Mouse (Mus musculus) liver, embryonic 12.5 days (tissue): ENCODE results near the gene Nme8. TPM values are rescaled to one million over a fixed set of nuclear protein-coding genes. Genes with fewer than 3 reads are reported as not detected.
A peak's percentile ranks its signal among the peaks of the same experiment; 100 is the strongest.

Experiments used
- ATAC-seq: fragments of 200-750 bp; cut with Nextera tagmentation; 2 replicates; pipeline ENCODE4 v1.8.0; 2017; ENCODE audit warnings: moderate number of reproducible peaks, mild to moderate bottlenecking, moderate library complexity
- H3K27ac ChIP-seq: fragments of 300-500 bp; sonication (generic); 2 replicates; pipeline ENCODE4 v1.5.1; 2016; ENCODE audit warnings: mild to moderate bottlenecking
- H3K27me3 ChIP-seq: fragments of 300-500 bp; sonication (generic); replicated peaks from 2 replicates; pipeline ENCODE4 v1.6.1; 2016; ENCODE audit warnings: mild to moderate bottlenecking, moderate library complexity
- H3K36me3 ChIP-seq: fragments of 300-500 bp; sonication (generic); 2 replicates; pipeline ENCODE4 v1.6.1; 2016; ENCODE audit warnings: mild to moderate bottlenecking, moderate library complexity
- H3K4me1 ChIP-seq: fragments of 300-500 bp; sonication (generic); 2 replicates; pipeline ENCODE4 v1.6.1; 2016
- H3K4me2 ChIP-seq: fragments of 300-500 bp; sonication (generic); 2 replicates; pipeline ENCODE4 v1.6.1; 2016; ENCODE audit warnings: mild to moderate bottlenecking, moderate library complexity
- H3K4me3 ChIP-seq: fragments of 300-500 bp; sonication (generic); 2 replicates; pipeline ENCODE4 v1.5.1; 2016; ENCODE audit warnings: mild to moderate bottlenecking, moderate library complexity
- H3K9ac ChIP-seq: fragments of 300-500 bp; sonication (generic); 2 replicates; pipeline ENCODE4 v1.6.1; 2016; ENCODE audit warnings: mild to moderate bottlenecking, moderate library complexity
- H3K9me3 ChIP-seq: fragments of 300-500 bp; sonication (generic); replicated peaks from 2 replicates; pipeline ENCODE4 v1.6.1; 2016; ENCODE audit warnings: mild to moderate bottlenecking, moderate library complexity
- WGBS: fragments of 180-500 bp; shearing (Covaris S2); methylation state at CpG from one replicate; pipeline ENCODE4 v1.1.7; 2016; ENCODE audit not compliant: insufficient replicate concordance; 5-methylcytosine and 5-hydroxymethylcytosine counted together
- polyA plus RNA-seq: library from polyadenylated mRNA; unstranded; fragments of >200 nt; fragmentation: Nextera tagmentation; extraction: Ambion mirVana; gene quantifications from 2 replicates; pipeline ENCODE4 v1.2.1, GENCODE M21; 2016

Gene Nme8
- polyA plus RNA-seq, 1 experiment from 2014 or later = not detected

DNA sequence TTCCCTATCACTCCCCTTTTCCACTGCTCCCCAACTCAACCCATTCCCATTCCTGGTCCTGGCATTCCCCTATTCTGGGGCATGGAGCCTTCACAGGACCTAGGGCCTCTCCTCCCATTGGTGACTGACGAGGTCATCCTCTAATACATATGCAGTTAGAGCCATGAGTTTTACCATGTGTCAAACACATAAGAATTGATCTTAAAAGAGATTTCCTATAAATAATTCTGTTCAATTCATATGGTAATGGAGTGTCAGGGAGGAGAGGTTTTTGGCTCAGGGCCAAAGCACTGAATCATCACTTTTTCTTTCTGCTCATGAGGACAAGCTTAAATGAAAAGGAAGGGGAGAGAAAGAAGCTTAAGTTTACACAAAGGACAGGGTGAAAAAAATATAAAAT is 85.2 kb downstream of the Nme8 start:
- no peak for ATAC-seq
- Histone ChIP-seq H3K9ac (no peak overlapping the region), H3K9me3 (no peaks in the 10 kb centered on the region), H3K4me3 (no peak overlapping the region), H3K27me3 (no peaks in the 10 kb centered on the region), H3K4me1 (0 out of 2 replicates have a peak, but pooled peaks cover 8% of the 10 kb centered on the region), H3K36me3 (no peaks in the 10 kb centered on the region), H3K4me2 (no peak overlapping the region), H3K27ac (no peak overlapping the region)
- WGBS = 75% methylated on average over 1 of the region's 1 CpGs

DNA sequence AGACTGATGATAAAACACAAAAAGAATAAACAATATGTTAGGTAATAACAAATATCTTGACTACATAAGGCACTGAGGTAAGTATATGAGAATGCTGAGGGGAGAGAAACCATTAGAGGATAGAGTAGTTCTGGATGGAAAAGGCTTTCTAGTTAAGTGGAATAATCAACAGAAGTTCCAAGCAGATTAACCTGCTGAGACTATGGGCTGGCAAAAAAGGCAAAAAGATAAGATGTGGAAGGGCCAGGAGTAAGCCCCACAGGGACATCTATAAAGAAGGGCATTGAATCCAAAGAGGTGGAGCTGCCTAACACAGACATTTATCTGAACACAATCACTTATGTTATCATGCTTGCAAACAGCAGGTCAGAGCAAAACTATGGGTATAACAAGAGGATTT is 89.5 kb downstream of the Nme8 start:
- no peak overlapping the region for H3K27ac ChIP-seq
- peak; percentile 64 for ATAC-seq

DNA sequence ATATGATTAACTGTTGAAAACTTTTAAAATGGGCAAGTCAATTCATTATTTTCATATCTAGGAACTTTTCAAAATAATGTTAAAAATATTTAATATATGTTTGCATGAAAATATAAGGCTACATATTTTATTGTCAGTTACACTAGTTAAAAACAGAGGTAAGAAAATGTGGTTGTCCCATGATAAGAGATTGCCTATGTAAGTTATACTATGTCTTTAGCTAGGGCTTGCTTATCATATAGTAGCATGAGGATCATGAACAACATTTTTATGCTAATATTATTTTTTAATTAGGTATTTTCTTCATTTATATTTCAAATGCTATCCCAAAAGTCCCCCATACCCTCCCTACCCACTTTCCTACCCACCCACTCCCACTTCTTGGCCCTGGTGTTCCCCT is 92.7 kb downstream of the Nme8 start:
- no peak overlapping the region for H3K27ac ChIP-seq
- ATAC-seq = peak; percentile 54; the same call in 1 of the 2 replicates

More for the DNA sequence above, 89.5 kb downstream of the Nme8 start:
- H3K4me2 ChIP-seq = no peak overlapping the region
- H3K27me3 ChIP-seq = no peaks in the 10 kb centered on the region
- no peaks in the 10 kb centered on the region for H3K9me3 ChIP-seq
- H3K9ac ChIP-seq = no peak overlapping the region
- H3K4me1 ChIP-seq = 0 out of 2 replicates have a peak, but pooled peaks cover 8% of the 10 kb centered on the region
- H3K4me3 ChIP-seq = no peak overlapping the region
- H3K36me3 ChIP-seq = no peaks in the 10 kb centered on the region

DNA sequence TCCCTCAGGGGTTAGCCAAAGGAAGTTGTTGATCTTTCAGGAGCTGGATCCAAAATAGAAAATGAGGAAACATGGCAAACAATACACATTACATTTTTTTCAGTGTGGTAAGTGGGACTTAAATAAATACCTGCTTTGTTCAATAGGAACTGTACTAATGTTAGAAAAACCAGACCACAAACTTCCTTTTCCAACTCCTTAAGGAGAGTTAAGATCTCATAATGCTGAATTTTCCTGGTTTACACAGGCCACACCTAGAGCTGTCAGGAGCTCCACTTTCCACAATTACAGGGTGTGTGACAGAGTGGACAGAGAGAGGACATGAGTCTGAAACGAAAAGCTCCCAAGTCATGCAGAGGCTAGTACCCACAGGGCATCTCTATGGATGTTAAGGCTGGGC is 93.9 kb downstream of the Nme8 start:
- Histone ChIP-seq H3K27me3 (no peaks in the 10 kb centered on the region), H3K9me3 (no peaks in the 10 kb centered on the region), H3K36me3 (no peaks in the 10 kb centered on the region), H3K4me3 (no peak overlapping the region), H3K9ac (no peak overlapping the region), H3K4me2 (no peak overlapping the region), H3K27ac (no peak overlapping the region), H3K4me1 (0 out of 2 replicates have a peak, but pooled peaks cover 8% of the 10 kb centered on the region)
- WGBS = 63% methylated on average over 1 of the region's 1 CpGs
- no peak for ATAC-seq

More for the DNA sequence above, 92.7 kb downstream of the Nme8 start:
- no peaks in the 10 kb centered on the region for H3K27me3 ChIP-seq
- H3K4me2 ChIP-seq = no peak overlapping the region
- H3K4me1 ChIP-seq = 0 out of 2 replicates have a peak, but pooled peaks cover 8% of the 10 kb centered on the region
- no peaks in the 10 kb centered on the region for H3K9me3 ChIP-seq
- H3K9ac ChIP-seq = no peak overlapping the region
- no peak overlapping the region for H3K4me3 ChIP-seq
- H3K36me3 ChIP-seq = no peaks in the 10 kb centered on the region

DNA sequence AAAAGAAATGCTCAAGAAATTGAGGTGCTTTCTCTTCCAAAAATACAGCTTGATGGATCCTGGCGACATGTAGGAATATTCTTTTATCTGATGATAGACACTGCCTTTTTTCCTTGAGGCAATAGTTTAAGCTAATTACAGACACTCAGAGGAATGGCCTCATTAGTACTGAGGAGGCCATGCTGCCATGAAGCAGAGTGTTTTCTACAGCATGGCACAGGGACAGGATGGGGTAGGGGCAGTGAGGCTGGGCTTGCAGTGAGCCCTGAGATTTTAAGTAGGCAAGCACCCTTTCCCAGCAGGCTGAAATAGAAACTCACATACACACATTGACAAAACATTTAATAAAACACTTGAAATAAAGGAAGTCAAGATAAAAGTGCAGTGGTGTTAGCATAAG is 95.1 kb downstream of the Nme8 start:
- WGBS = 65% methylated on average over 1 of the region's 1 CpGs
- Histone ChIP-seq H3K9me3 (no peaks in the 10 kb centered on the region), H3K27me3 (no peaks in the 10 kb centered on the region), H3K36me3 (no peaks in the 10 kb centered on the region), H3K9ac (no peak overlapping the region), H3K27ac (no peak overlapping the region), H3K4me3 (no peak overlapping the region), H3K4me2 (no peak overlapping the region), H3K4me1 (0 out of 2 replicates have a peak, but pooled peaks cover 2% of the 10 kb centered on the region)
- no peak for ATAC-seq

DNA sequence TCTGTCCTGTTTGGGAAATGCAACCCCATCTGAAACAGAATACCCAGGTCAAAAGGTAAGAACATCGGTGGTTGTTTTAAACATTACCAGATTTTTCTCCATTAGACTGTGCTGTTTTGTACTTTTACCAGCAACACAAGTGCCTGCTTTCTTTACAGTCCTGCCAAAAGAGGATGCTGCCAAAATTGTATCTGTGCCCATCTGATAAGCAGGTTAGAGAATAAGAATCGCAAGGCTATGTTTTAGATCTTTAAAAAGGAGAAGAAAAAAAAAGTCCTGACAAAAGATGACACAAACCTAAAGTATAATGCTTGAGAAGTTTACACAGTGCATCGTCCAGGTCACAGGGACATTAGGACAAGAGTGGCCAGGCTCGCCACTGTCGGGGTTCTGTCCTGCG is 98.4 kb downstream of the Nme8 start:
- Histone ChIP-seq H3K27me3 (no peaks in the 10 kb centered on the region), H3K9ac (no peak overlapping the region), H3K4me1 (no peaks in the 10 kb centered on the region), H3K4me3 (no peak overlapping the region), H3K9me3 (no peaks in the 10 kb centered on the region), H3K36me3 (no peaks in the 10 kb centered on the region), H3K27ac (no peak overlapping the region), H3K4me2 (no peak overlapping the region)
- no peak for ATAC-seq
- WGBS = 80% methylated on average over 6 of the region's 6 CpGs

DNA sequence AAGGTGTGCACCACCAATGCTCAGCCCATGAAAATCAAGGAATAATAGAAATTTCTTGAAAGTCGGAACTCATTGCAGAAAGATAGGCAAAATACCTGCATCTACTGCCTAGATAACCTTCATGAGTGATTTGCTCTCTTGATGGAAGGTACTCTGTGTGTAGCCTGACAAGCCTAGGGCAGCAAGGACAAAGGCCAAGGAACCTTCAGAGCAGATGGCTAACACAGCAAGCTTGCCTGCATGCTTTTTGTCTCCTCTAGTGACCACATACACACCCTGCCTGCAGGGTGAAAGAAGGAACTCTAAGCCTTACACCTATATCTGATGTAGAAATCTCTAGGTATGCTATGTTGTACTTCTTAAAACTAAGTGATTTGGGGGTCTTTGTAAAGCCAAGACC is 102.5 kb downstream of the Nme8 start:
- Histone ChIP-seq H3K27ac (no peak overlapping the region), H3K4me3 (no peak overlapping the region), H3K9ac (no peak overlapping the region), H3K36me3 (no peaks in the 10 kb centered on the region), H3K4me2 (no peak overlapping the region), H3K27me3 (no peaks in the 10 kb centered on the region), H3K4me1 (no peaks in the 10 kb centered on the region), H3K9me3 (no peaks in the 10 kb centered on the region)
- ATAC-seq = no peak
- WGBS = 59% methylated on average over 1 of the region's 1 CpGs

Other genes starting within 250 kb of the Nme8 start
- 22.3 and 23.2 TPM in 2 replicates for gene Epdr1, start 77.9 kb downstream of the Nme8 start, polyA plus RNA-seq
- gene Sfrp4, start 74.7 kb downstream of the Nme8 start, polyA plus RNA-seq = 0.42 and 0.51 TPM in 2 replicates
- 0.96 and 1.2 TPM in 2 replicates for gene Gpr141, start 126.5 kb upstream of the Nme8 start, polyA plus RNA-seq